Mouse (Mus musculus): ENCODE results near the gene Pakap.

DNA sequence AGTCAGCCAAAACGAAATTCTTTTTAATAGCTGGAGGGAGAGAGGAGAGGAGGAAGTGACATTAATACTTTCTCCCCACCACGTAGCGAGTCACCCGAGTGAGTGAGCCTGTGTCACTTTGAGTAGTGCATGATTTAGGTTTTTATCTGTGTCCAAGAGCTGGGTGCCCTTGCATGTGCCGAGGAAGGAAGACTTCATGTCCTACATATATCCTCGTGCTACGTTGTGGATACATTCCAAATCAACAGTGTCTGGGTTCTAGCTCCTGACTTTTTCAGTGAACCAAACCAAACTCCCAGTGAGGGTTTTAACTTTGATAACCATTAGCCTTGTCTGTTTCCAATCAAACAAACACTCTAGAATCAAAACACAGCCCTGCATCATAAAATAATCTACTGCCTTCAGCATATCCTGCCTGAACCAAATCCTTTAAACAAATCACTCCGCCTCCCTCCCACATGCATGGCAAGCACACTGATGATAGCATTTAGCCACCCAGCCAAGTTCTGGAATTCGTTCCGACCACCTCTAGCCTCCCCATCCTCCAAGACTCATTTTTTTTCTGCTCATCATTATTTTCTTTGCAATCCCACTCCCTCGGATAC is 175.4 kb downstream of the Pakap start:
- no peak for TF ChIP-seq POLR2A (IDR thresholded peaks at IDR 0.05; ENCODE audit: low read depth, low read length)
- TF ChIP-seq CTCF (IDR thresholded peaks at IDR 0.05; ENCODE audit: extremely low read depth, insufficient read length, insufficient replicate concordance, low read depth, low read length): no peak

All from small intestine, adult 2 months (tissue).